23 mouse cellular contexts compared by ENCODE assay signal in the genomic region with DNA sequence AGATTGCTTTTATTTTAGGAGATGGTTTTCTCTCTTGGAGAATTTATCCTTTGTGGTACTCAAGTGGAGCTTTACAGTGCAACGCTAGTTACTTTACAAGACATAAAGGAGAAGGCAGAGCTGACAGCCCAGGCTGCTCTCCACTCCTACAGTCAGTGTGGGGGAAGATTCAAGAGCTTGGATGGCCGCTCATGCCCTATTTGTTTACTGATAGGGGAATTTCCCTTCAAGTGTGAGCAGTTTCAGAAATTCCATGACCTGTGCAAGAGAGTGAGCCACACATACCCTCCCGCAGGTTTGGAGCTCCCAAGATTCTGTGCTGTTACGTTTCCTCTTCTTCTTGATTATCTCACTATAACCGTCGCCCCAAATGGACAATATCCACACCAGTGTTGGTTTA. TPM values are rescaled to one million over a fixed set of nuclear protein-coding genes. Genes with fewer than 3 reads are reported as not detected.
DNase-seq lines count a peak whose midpoint lies in the region; ATAC-seq lines count a peak whose summit lies in the region.
"Had no signal": no experiment of that assay in that cellular context is flagged by ENCODE, and none has a peak within 500 bp of the region (broad histone marks: within the 10 kb centered on the region; RNA-seq: fewer than 3 reads in every experiment).

No protein-coding gene starts in this region.

- DNase-seq in frontal cortex, postnatal 25 days (ENCODE audit: low spot score in 2 of 2) = no peak
- peak; percentile 22 for DNase-seq in CD4-positive helper T cell, adult 2 months (ENCODE audit: low read depth, low spot score)
- peak; percentile 14 for DNase-seq in brain, adult 2 months (ENCODE audit: low read depth, low spot score)
- DNase-seq in kidney, postnatal 14 days = no peak
- no peak for DNase-seq in gastrocnemius, adult 8-10 months (ENCODE audit: low spot score in 2 of 2)
- DNase-seq in heart, postnatal 14 days = no peak
- DNase-seq: adrenal gland, adult 8-10 months; adrenal gland, postnatal 14 days; adrenal gland, postnatal 36 days; B cell, adult 2 months; cerebellum, adult 11 months; cerebellum, adult 18-20 months; cerebellum, adult 9-10 months; cerebellum, postnatal 10 days; cerebellum, postnatal 25 days; forebrain, postnatal 0 days had no signal

- intact Hi-C loops in heart, postnatal 14 days (cut with DNase I) = no loop called here

- peak; percentile 47 for ATAC-seq in frontal cortex, adult (ENCODE audit: low TSS enrichment)
- peak; percentile 34 for ATAC-seq in CD4-positive, CD25-positive, alpha-beta regulatory T cell, adult 4 months
- ATAC-seq: activated CD4-positive, CD25-positive, alpha-beta regulatory T cell, adult 4 months; forebrain, embryonic 13.5 days; forebrain, embryonic 15.5 days; forebrain, postnatal 0 days; Patski had no signal

RNA-seq across cellular contexts. Expression of a gene that starts 17.7 kb away (rescaled TPM):
- polyA plus RNA-seq in CD4-positive, CD25-positive, alpha-beta regulatory T cell, adult 4 months (2017; shearing (Covaris generic)) = 10 to 100 TPM; 18.3 to 35.8 TPM
- 10 to 100 TPM; 11.7 to 23.7 (median 13.9) TPM for total RNA-seq in gastrocnemius, adult 8-10 months (2022)
- 10 to 100 TPM; 37.6 to 37.9 TPM for total RNA-seq in heart, postnatal 14 days (2021)

RNA-seq across cellular contexts. Expression of a gene that starts 56.8 kb away (rescaled TPM):
- polyA plus RNA-seq in CD4-positive, CD25-positive, alpha-beta regulatory T cell, adult 4 months (2017; shearing (Covaris generic)) = 10 to 100 TPM; 26.5 to 31.1 TPM
- 10 to 100 TPM; 50.3 to 54.7 (median 52.4) TPM for total RNA-seq in gastrocnemius, adult 8-10 months (2022)
- 100 to 1,000 TPM; 109 to 115 TPM for total RNA-seq in heart, postnatal 14 days (2021)

RNA-seq across cellular contexts. Expression of a gene that starts 56.9 kb away (rescaled TPM):
- under 1 TPM; 0.24 to 0.41 TPM for polyA plus RNA-seq in CD4-positive, CD25-positive, alpha-beta regulatory T cell, adult 4 months (2017; shearing (Covaris generic))
- under 1 TPM in 2 of 4 experiments, not detected in 2; 0.15 to 0.17 TPM for total RNA-seq in gastrocnemius, adult 8-10 months (2022)
- under 1 TPM; 0.76 to 0.86 TPM for total RNA-seq in heart, postnatal 14 days (2021)
- polyA plus RNA-seq: G1E had no signal

Comparison
In these comparisons a context has a peak if more than half of its experiments do, and no peak if none do; other contexts are left out.
1. DNase-seq: peak in CD4-positive helper T cell, adult 2 months (single experiment) and brain, adult 2 months (single experiment); none in frontal cortex, postnatal 25 days (0 of 2), kidney, postnatal 14 days (single experiment), gastrocnemius, adult 8-10 months (0 of 2) and heart, postnatal 14 days (0 of 2).